Comparison of ENCODE assay signal across 26 mouse cellular contexts in genomic region chr4:30133011-30133410, GRCm38 (mm10).
A peak's percentile ranks its signal among the peaks of the same experiment; 100 is the strongest.
DNase-seq lines count a peak whose midpoint lies in the region; ATAC-seq lines count a peak whose summit lies in the region.
"Had no signal": no experiment of that assay in that cellular context is flagged by ENCODE, and none has a peak within 500 bp of the region (broad histone marks: within the 10 kb centered on the region; RNA-seq: fewer than 3 reads in every experiment).

No protein-coding gene starts in this region.

- no peaks in the 10 kb centered on the region for H3K36me3 ChIP-seq in forebrain, embryonic 14.5 days (ENCODE audit: control insufficient read depth, insufficient read depth, low read length)
- no peaks in the 10 kb centered on the region for H3K36me3 ChIP-seq in forebrain, embryonic 12.5 days (replicated peaks)
- H3K36me3 ChIP-seq in forebrain, embryonic 16.5 days (ENCODE audit: control insufficient read depth, insufficient read depth) = no peaks in the 10 kb centered on the region
- H3K36me3 ChIP-seq: hindbrain, embryonic 13.5 days; liver, embryonic 12.5 days; neural tube, embryonic 15.5 days had no signal

- H3K27ac ChIP-seq in forebrain, embryonic 14.5 days (ENCODE audit: low read depth, low read length) = no peak overlapping the region
- H3K27ac ChIP-seq in forebrain, embryonic 12.5 days = no peak overlapping the region
- H3K27ac ChIP-seq in forebrain, embryonic 16.5 days (ENCODE audit: low read length) = no peak overlapping the region
- H3K27ac ChIP-seq: gastrocnemius, adult 2 months; hindbrain, embryonic 13.5 days; layer of hippocampus, adult 2 months; liver, embryonic 12.5 days; neural tube, embryonic 15.5 days had no signal

- no peak for ATAC-seq in forebrain, embryonic 14.5 days
- no peak for ATAC-seq in forebrain, embryonic 12.5 days (ENCODE audit: low FRiP score)
- 0 out of 2 replicates have a peak, but pooled peaks have one; percentile 20 for ATAC-seq in forebrain, embryonic 16.5 days
- ATAC-seq: CD4-positive, CD25-positive, alpha-beta regulatory T cell, adult 4 months; liver, embryonic 12.5 days; liver, postnatal 0 days had no signal

- DNase-seq in cerebellum, postnatal 14 days = peak; percentile 60 to 78
- no peak for DNase-seq in cerebellum, adult 18-20 months
- peak; percentile 52 for DNase-seq in forebrain, embryonic 14.5 days (ENCODE audit: low spot score)
- DNase-seq in brain, adult 2 months (ENCODE audit: low read depth, low spot score) = peak; percentile 5
- no peak for DNase-seq in neural tube, embryonic 10.5 days (ENCODE audit: extremely low spot score, low spot score)
- DNase-seq: adrenal gland, postnatal 14 days; gastrocnemius, adult 2 months; gastrocnemius, postnatal 36 days; heart, adult 18-20 months; heart, postnatal 36 days; kidney, adult 18-20 months; kidney, postnatal 36 days; liver, postnatal 0 days; lung, postnatal 36 days; retina, postnatal 1 day; right cerebral cortex, postnatal 14 days; thymus, postnatal 4 days had no signal

- H3K9me3 ChIP-seq in forebrain, embryonic 14.5 days (replicated peaks; ENCODE audit: control insufficient read depth, low read length) = peaks cover 2% of the 10 kb centered on the region; the same call in 1 of the 2 replicates
- H3K9me3 ChIP-seq in forebrain, embryonic 12.5 days = no peaks in the 10 kb centered on the region
- no peaks in the 10 kb centered on the region for H3K9me3 ChIP-seq in forebrain, embryonic 16.5 days (ENCODE audit: control insufficient read depth, low read length)
- H3K9me3 ChIP-seq: hindbrain, embryonic 13.5 days; liver, embryonic 12.5 days; neural tube, embryonic 15.5 days had no signal

- no peaks in the 10 kb centered on the region for H3K4me1 ChIP-seq in forebrain, embryonic 14.5 days (ENCODE audit: control insufficient read depth, insufficient read depth, low read length)
- no peaks in the 10 kb centered on the region for H3K4me1 ChIP-seq in forebrain, embryonic 12.5 days
- H3K4me1 ChIP-seq in forebrain, embryonic 16.5 days (replicated peaks; ENCODE audit: control insufficient read depth, insufficient read depth, low read length) = no peaks in the 10 kb centered on the region
- H3K4me1 ChIP-seq: hindbrain, embryonic 13.5 days; liver, embryonic 12.5 days; neural tube, embryonic 15.5 days had no signal

- no peaks in the 10 kb centered on the region for H3K27me3 ChIP-seq in forebrain, embryonic 14.5 days (replicated peaks; ENCODE audit: control insufficient read depth, insufficient read depth, low read length)
- no peaks in the 10 kb centered on the region for H3K27me3 ChIP-seq in forebrain, embryonic 12.5 days
- no peaks in the 10 kb centered on the region for H3K27me3 ChIP-seq in forebrain, embryonic 16.5 days (replicated peaks; ENCODE audit: control insufficient read depth, insufficient read depth, low read length)
- H3K27me3 ChIP-seq: hindbrain, embryonic 13.5 days; liver, embryonic 12.5 days; neural tube, embryonic 15.5 days had no signal

- no peak overlapping the region for H3K4me3 ChIP-seq in forebrain, embryonic 14.5 days (ENCODE audit: low read depth, low read length)
- H3K4me3 ChIP-seq in forebrain, embryonic 12.5 days (replicated peaks) = no peak overlapping the region
- no peak overlapping the region for H3K4me3 ChIP-seq in forebrain, embryonic 16.5 days (replicated peaks; ENCODE audit: low read length)
- H3K4me3 ChIP-seq: gastrocnemius, adult 2 months; hindbrain, embryonic 13.5 days; layer of hippocampus, adult 2 months; liver, embryonic 12.5 days; neural tube, embryonic 15.5 days had no signal

- no peak overlapping the region for H3K4me2 ChIP-seq in forebrain, embryonic 14.5 days (ENCODE audit: low read length)
- no peak overlapping the region for H3K4me2 ChIP-seq in forebrain, embryonic 12.5 days
- no peak overlapping the region for H3K4me2 ChIP-seq in forebrain, embryonic 16.5 days (ENCODE audit: low read length)
- H3K4me2 ChIP-seq: heart, embryonic 11.5 days; hindbrain, embryonic 13.5 days; liver, embryonic 12.5 days; midbrain, embryonic 11.5 days; neural tube, embryonic 15.5 days had no signal

- H3K9ac ChIP-seq in forebrain, embryonic 14.5 days (ENCODE audit: low read length) = no peak overlapping the region
- H3K9ac ChIP-seq in forebrain, embryonic 12.5 days = no peak overlapping the region
- H3K9ac ChIP-seq in forebrain, embryonic 16.5 days (replicated peaks; ENCODE audit: low read depth, low read length) = no peak overlapping the region
- H3K9ac ChIP-seq: hindbrain, embryonic 13.5 days; liver, embryonic 12.5 days; liver, postnatal 0 days; neural tube, embryonic 15.5 days had no signal

Comparison
In these comparisons a context has a peak if more than half of its experiments do, and no peak if none do; other contexts are left out.
1. DNase-seq: peak in cerebellum, postnatal 14 days (2 of 2), forebrain, embryonic 14.5 days (single experiment) and brain, adult 2 months (single experiment); none in cerebellum, adult 18-20 months (0 of 2) and neural tube, embryonic 10.5 days (single experiment).